Mouse (Mus musculus) R1 (cell line): Measurements from ENCODE around the gene Psmb3.
"Not testable (repeated sequence)": the region's sequence is repeated elsewhere in the genome, so short reads cannot be mapped to it uniquely, and the experiment has no call there.

Experiments used
- DNase-seq: peaks from one replicate; pipeline ENCODE4 v3.0.0-alpha.2; 2018; ENCODE audit warnings: low read depth, low spot score

The Psmb3 gene

DNA sequence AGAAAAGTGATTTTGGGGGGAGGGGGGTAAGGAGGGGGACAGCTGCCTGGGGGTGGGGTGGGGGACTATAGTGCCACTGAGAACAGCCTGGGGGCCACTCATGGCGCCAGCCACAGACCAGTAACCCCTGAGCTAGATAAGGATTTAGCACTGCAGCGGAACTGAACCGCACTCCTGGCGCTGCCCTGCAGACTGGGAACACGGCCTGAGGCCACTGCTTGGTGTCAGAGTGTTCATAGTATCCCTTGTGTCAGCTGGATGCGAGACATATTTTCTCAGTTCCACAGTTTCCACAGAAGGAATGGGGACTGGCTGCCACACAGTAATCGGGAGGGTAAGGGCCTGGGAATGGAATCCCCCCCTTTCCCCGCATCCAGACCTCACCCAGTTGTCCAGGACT lies 12.8 kb downstream of the Psmb3 start:
- no peak for DNase-seq

DNA sequence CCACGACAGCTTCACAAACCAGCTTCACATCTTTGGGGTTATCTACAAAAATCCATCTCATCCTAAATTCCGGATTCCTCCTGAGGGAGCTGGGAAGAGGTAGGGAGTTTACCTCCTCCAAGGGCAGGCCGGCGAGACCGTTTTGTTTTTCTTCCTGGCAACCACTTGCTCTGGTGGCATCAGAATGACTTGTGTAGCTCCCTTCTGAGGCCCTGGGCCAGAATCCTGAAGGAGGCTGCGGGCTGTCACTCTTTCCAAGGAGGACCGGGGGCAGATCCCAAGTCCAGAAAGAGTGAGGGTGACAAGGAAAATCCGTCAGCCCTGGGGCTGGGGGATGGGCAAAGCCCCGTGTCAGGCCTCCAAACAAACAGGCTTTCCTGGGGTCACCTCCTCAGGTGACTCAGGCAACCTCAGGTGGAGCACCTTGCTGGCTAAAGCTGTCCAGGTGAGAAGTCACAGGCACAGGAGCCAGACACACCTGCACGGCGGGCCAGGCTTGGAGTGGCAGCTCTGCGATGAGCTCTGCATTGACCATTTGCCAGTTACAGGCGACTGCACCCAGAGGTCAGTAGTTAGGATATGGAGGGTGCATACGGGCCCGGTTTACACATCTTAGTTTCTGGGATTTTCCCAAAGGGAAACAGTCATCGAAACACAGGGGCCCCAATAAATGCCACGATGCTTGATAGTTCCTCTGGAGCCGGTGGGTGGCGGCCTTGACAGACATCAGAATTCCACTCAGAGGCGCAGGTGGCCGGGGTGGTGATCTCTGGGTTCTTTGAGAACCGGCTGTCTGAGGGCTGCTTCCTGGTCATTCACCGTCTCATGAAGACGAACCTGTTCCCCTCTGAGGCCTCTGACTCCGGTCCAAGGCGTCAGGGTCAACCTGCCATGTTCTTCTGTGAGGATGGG lies 14.4 kb downstream of the Psmb3 start:
- no peak for DNase-seq

DNA sequence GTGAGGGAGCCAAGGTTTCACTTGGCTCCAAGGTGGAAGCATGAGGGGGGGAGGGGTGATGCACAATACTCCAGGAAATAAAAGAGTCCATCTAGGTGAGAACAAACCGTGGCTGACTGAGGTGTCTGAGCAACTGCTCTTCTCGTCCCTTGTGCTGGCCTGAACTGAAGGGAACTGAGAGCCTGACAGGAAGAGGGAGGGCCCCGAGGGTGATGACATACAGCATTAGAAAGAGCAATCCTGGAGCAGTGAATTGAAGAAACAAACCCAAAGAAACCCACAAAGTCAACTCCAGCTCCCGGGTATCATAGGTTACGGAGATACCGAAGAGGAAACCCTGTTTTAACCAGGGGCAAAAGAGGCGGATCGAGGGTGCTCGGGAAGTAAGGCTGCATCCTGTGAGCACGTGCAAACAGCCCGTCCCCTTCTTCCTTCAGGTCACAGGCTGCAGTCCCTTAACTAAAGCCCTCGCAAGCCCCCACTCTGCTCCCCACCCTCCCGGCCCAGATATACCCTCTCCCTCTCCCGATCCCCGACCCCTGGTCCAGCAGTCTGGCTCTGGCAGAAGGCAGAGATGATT lies 15.2 kb downstream of the Psmb3 start:
- no peak for DNase-seq

DNA sequence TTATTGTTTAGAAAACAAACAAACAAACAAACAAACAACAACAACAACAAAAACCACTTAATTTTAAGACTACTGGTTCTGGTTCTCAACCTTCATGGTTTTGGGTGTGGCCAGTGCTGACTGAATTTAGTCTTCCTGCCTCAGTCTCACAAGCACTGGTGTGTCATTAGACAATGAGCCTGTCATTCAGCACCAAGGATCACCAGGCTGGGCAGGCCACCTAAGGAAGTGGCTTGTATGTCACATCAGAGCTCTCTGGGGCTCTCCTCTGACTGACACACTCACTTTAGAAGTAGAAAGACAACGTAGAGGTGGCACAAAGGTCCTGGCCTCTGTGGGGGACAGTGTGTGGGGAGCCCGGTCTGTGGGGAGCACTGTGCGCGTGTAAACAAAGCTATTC lies 15.8 kb downstream of the Psmb3 start:
- no peak for DNase-seq

DNA sequence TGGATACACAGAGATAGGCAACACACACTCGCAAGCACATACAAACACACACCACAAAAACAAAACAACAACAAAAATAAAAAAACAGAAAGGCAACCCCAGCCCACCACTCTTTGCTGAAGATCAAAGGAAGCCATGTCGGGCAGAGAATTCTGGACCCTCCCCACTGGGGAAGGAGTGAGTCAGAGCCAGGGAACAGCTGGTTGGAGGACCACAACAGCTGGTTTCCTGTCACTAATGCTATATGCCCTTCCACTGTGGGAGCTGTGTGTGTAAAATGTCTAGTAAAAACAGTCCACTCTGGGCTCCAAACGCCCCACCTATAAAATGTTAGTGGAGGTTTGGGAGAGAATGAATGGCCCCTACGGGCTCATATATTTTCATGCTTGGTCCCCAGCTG lies 18.1 kb downstream of the Psmb3 start:
- DNase-seq: no peak

DNA sequence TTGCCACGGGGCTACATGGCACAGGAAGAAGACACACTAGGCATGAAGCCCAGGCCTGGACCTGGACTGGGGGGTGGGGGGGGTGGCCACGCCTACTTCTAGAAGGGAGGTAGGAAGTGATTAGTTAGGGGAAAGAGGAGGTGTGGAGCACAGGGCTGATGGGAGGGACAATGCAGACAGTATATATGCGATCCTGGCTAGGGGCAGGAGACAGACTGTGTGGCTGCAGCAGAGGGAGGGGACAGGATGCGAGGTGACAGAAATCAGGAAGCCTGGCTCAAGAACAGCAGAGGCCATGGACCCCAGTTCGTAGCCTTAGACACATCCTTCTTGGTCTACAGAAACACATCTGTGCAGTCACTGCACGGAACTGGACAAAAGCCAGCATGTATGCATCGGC lies 20.5 kb downstream of the Psmb3 start:
- DNase-seq: no peak

- no peak for DNase-seq
Measured at GRCm38 (mm10) chr11:97728311-97728710, 25.1 kb downstream of the Psmb3 start.

- DNase-seq: no peak
Measured at GRCm38 (mm10) chr11:97728730-97729129, 25.5 kb downstream of the Psmb3 start.

- DNase-seq: no peak
Measured at GRCm38 (mm10) chr11:97733689-97734088, 30.5 kb downstream of the Psmb3 start.

DNA sequence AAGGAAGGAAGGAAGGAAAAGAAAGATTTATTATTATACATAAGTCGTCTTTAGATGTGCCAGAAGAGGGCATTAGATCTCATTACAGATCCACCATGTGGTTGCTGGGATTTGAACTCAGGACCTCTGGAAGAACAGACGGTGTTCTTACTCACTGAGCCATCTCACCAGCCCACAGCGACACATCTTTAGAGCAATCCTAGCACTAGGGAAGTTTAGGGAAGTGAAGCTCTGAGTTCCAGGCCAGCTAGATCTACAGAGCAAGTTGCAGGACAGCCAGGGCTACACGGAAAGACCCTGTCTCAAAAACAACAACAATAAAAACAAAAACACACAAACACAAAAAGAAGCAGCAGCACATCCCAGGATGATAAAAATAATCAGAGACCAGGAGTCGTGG lies 31.6 kb downstream of the Psmb3 start:
- not testable (repeated sequence) for DNase-seq

DNA sequence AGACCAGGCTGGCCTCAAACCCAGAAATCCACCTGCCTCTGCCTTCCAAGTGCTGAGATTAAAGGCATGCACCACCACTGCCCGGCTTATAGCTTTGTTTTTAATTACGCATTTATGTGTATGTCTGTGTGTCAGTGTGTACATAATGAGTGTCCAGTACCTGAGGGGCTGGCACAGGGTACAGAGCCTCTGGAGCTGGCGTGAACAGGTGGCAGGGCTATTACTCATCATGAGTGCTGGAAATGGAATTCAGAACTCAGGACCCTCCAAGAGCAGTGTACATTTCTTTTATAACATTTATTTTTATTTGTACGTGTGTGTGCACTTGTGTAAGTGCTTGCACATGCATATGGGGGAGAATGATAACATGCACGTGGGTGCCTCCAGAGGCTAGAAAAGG lies 33.4 kb downstream of the Psmb3 start:
- DNase-seq: no peak

DNA sequence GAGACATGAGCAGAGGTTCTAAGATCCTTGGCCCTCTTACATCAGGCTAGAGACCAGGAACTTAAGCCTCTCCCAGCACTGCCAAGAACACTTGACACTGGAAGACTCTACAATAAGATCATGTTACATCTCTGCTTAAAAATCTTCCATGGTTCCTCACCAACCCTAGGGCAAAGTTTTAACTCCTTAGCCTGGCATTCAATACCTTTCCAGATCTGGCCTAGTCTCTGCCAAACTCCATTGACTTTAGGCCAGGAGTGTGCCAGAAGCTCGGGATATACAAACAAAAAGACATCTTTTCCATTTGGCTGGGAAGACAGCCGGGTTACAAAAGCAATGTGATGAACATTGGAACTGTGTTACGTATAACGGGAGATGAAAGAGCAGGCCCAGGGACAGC lies 34.4 kb downstream of the Psmb3 start:
- DNase-seq: no peak

- DNase-seq: peak; percentile 77
Measured at GRCm38 (mm10) chr11:97738703-97739102, 35.5 kb downstream of the Psmb3 start.

DNA sequence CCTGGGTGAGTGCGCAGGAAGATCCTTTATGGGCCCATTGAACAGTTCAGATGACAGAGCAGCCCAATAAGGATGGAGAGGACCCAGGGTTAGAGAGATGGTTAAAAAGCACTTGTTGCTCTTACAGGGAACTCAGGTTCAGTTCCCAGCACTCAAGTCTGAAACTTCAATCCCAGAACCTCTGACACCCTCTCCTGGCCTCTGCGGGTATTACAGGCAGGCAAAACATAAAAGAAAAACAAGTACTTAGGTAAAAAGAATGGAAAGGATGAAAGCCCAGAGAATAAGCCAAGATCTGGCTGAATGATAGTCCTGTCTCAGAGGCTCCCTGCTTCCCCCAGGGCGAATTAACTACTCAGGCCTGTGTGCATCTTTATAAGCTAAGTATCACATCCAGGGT lies 36.0 kb downstream of the Psmb3 start:
- DNase-seq: peak; percentile 87

DNA sequence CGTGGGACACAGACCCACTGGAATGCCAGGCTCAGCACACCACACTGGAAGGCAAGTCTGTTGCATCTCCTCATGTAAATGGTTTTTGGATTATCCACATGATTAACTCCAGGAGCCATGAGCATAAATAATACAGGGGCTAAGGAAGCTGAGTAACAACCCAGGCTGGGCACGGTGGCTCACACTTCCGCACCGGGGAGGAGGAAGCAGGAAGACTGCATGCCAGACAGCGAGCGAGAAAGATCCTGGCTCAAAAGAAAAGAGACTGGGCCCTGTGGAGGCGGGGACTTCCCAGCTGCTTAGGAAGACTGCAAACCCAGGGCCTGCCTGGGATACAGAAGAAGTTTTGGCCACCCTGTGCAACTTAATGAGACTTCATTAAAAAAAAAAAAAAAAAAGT lies 37.0 kb downstream of the Psmb3 start:
- peak; percentile 39 for DNase-seq

GRCm38 (mm10) chr11:97742157-97742556 lies 39.0 kb downstream of the Psmb3 start:
- no peak for DNase-seq

- DNase-seq: no peak
Measured at GRCm38 (mm10) chr11:97742591-97742990, 39.4 kb downstream of the Psmb3 start.

DNA sequence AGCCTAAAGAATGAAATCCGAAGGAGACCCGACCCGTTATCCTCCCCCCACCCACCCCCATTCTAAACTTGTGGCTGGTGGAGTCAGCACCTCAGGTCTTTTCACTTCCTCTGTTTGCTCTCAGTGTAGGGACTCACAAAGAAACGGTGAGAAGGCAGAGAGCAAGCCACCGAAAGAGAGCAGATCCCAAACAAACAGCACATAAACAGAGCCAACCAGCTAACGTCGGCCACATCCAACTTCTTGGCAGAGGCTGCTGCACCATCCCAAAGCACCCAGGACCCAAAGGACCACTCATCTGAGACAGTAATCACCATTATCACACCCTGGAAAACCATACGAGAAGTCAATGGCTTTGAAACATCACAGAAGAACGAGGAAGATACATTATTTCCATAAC lies 40.2 kb downstream of the Psmb3 start:
- no peak for DNase-seq

DNA sequence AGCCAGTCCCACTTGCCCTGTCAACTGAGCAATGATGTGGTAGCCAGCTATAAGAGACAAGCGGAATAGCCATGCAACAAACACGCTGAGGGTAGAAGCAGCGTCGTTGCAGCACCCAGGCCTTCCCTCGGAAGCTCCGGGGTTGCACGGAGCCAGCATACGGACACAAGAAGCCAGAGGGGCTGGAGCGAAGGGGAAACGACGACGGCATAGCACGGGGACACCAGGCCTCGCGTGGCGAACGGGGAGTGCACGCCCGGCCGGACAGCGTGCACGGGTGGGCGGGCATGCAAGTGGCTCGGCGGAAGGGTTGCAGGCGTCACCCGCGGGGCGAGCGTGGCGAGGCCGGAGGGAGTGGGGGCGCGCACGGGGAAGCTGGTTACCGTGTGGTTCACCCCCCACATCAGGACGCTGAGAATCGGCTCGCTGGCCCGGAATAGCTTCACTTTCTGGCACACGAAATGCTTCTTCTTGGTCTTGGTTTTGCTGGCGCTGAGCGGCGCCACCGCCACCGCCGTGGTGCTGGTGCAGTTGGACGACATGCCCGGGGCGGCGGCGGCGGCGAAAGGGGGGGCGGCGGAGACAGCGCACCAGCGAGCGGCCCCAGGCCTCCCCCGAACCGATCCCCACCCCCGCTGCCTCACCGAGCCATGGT lies 41.0 kb downstream of the Psmb3 start, which contains the start of gene Pip4k2b:
Pip4k2b (minus strand) TSS at position 642 of the 655 bp plus-strand sequence.
- no peak for DNase-seq

DNA sequence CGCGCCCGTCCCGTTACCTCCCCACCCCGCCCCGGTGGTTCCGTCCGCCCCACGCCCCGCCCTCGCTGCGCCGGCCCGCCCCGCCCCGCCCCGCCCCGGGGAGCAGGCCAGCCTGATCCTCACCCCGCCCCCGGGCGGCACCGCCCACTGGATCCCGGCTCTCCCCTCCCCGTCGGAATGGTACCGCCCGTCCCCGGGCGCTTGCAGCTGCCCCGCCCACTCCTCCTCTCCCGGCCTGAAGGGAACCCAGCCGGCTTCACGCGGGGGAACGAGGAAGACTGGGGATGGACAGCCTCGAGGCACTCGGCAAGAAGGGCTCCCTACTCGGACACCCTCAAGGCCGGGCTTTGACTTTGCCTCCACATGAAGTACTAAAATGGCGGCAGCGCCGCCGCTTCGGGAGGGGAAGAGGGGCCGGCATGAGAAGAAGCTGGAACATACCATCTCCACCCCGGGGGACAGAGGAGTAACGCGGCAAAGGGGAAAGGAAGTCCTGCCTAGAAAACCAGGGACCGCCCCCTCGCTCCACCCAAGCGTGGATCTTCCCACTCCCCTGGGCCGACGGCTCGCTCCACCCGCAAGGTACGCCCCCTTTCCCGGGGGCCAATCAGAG lies 41.6 kb downstream of the Psmb3 start:
- DNase-seq: peak; percentile 100

GRCm38 (mm10) chr11:97745331-97745721 lies 42.1 kb downstream of the Psmb3 start:
- no peak for DNase-seq

DNA sequence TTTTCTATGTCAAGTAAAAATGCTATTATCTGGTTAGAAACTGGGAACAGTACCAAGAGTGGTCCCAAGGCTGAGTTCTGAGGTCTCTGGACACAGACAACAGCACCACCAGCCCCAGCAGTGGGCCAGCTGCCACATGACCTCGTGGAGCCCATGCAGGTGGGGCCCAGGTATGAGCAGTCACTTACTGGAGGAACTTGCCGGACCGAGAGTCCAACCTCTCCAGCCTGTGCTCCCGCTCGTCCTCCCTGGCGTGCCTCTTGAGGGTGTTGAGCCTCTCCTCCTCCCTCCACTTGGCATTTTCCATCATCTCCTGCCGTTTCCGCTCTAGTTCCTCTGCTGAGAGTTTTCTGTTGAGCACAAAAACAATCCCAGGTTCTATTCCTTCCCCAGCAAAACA lies 44.6 kb downstream of the Psmb3 start:
- DNase-seq: no peak
